Mouse (Mus musculus): Measurements from ENCODE around the gene Tcf7. TPM values are rescaled to one million over a fixed set of nuclear protein-coding genes. Genes with fewer than 3 reads are reported as not detected.

Gene Tcf7
- total RNA-seq, 1 experiment from 2014 or later = 3.4 TPM

DNA sequence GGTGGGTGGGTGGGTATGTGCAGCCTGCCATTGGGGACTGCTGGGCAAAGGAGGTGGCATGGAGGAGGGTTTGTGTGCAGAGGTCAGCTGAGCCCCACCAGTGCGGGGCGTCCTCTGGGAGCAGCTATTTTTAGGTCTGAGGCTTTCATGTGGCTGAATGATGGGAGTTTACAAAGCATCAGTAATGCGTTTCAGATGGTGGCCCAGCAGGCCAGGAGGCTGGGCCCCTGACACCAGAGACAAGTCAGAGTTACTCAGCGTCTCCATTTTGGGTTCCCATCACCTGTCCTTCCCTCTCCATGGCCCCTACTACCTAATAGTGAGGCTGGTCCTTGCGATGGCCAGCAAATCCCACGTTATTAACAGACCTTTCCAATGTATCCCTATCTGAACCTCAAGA, 10.2 kb downstream of the Tcf7 start:
- no peak for ATAC-seq (replicated peaks; ENCODE audit: insufficient number of reproducible peaks, low FRiP score, low TSS enrichment, poor library complexity, severe bottlenecking)

DNA sequence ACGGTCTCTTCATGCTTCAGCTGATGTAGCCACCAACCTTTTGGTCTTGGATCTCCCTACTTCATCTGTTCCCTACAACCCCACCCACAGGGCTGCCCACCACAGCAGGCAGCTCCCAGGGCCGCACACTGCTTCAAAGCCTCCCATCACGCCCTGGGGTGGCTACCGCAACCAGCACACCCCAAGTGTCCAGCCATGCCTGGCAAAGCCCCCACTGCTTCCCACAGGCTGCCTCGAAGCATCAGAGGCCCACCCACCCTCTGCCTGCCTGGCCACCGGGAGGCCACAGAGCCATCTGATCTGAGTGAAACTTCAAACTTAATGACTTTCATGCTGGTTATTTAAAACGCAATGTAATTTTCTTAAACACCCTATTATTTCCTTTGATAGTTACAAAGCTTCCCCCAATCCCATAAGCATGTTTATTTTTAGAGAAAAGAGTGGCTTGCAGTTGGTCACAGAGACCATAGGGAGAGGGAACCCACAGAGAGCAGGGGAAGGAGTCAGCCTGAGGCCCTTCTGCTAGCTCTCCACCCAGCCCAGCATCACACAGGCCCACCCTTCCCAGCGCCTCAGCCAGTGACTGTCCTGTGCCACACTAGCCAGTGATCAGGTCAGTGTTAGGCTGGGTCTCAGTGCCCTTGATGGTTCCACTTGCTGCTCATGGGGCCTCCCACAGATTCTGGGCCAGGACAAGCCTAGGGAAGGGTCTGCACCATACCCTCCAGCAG, 10.9 kb downstream of the Tcf7 start:
- no peak for ATAC-seq (replicated peaks; ENCODE audit: insufficient number of reproducible peaks, low FRiP score, low TSS enrichment, poor library complexity, severe bottlenecking)

DNA sequence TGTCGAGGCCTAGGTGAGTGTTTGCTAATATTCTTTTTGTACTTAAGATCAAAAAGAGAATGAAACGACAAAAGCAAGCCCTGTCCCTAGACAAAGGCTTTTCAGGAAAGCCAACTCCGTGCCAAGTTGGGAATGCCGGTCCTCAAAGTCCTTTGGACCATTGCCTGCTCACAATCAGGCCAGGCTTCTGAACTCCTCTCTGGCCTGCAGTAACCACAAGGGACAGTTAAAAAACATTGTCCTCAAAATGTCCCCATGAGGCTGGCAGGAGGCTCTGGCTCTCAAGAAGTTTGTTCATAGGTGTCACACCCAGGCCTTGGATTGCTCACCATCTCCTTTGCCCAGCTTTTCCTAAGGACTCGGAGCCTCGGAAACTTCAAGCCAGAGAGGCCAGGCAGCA, 13.0 kb downstream of the Tcf7 start:
- ATAC-seq (replicated peaks; ENCODE audit: insufficient number of reproducible peaks, low FRiP score, low TSS enrichment, poor library complexity, severe bottlenecking) = no peak

DNA sequence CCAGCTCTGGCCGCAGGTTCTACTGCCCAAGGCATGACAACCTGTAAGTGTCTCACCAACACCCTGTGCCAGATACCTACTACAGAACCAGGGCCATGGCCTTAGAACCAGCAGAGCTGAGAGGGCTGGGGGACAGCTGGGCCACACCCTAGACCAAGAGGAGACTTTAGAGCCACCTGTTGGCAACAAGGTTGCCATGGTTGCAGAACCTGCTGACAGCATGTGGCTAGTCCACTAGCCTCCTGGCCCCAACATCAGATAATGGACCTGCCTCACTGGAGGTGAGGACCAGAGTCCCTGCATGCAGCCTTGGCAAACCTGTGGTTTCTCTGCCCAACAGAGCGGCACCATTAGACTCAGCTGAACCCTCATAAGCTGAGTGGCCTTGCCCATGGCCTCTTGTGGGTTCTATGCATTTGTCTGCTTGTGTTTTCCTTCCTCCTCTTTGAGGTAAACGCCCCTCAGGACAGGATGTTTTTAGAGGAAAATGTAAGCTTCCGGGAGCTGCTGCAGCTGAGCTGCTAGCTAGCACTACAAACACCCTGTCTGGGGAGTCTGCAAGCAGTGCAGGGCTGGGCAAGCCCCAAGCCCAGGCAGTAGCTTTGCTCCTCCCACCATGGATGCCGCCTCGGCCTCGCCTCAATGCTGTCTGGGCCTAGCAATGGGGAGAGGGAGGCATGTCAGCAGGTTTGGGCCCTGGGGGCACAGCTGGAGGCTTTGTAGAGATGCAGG, 14.5 kb downstream of the Tcf7 start:
- ATAC-seq (replicated peaks; ENCODE audit: insufficient number of reproducible peaks, low FRiP score, low TSS enrichment, poor library complexity, severe bottlenecking) = no peak

DNA sequence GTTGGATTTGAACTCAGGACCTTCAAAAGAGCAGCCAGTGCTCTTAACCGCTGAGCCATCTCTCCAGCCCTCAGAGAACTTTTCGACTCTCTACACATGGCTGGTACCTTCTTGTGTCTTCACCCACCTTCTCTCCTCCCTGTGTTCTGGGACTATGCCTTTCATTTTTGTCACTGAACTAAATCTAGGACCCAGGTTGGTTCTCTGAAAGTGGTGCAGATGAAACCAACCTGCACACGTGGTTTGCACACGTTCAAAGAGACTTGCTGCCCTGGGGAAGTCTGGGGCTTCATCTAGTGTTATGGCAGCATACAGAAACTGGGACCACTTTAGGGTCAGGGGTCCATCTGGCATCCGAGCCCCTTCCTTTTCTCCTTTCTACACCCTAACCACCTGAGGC, 15.5 kb downstream of the Tcf7 start:
- no peak for ATAC-seq (replicated peaks; ENCODE audit: insufficient number of reproducible peaks, low FRiP score, low TSS enrichment, poor library complexity, severe bottlenecking)

DNA sequence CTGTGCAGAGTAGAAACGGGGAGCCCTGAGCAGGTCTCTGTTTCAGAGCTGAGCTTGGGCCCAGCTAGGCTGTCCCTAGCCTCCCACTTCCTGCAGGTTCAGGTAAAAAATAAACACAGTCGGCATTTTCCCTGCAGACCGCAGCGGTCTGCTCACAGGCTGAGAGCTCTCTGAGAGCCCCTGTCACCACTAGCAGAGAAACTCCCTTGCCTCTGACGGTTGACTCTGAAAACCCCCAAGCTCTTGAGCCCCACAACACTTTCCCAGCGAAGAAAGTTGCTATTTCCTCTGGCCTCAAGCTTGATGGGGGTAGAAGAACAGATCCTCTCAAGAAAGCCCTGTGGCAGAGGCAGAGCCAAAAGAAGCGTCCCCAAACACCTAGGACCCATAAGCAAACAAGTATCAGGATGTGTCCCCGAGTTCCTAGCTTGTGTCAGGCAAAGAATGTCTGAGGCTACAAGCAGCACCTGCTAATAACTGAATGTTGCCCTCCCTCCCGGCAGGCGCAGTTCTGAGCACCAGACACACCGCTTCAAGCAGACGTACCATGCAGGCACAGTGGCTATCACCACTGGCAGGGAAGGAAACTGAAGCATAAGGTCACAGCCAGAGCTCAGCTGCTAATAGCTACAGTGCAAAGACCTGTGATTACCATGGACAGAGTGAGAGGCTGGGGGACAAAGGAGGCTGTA, 17.1 kb downstream of the Tcf7 start:
- no peak for ATAC-seq (replicated peaks; ENCODE audit: insufficient number of reproducible peaks, low FRiP score, low TSS enrichment, poor library complexity, severe bottlenecking)

DNA sequence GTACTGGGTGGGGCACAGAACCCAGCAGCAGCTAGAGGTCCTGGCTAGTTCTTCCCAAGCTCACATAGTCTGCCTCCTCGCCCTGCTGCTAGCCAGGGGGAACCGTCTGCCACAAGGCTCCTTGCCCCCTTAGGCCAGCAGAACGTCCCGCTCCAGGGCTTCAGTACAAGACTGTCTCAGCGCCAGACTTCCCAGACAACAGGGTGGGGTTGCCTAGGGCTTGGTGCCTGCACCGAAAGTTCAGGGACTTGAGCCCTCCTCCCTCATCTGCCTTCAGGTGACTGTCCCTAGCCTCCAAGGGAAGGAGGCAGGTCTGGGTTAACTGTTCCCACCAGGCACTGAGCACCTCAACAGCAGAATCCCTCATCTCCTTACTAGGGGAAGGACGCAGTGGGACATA, 17.9 kb downstream of the Tcf7 start:
- ATAC-seq (replicated peaks; ENCODE audit: insufficient number of reproducible peaks, low FRiP score, low TSS enrichment, poor library complexity, severe bottlenecking) = no peak

DNA sequence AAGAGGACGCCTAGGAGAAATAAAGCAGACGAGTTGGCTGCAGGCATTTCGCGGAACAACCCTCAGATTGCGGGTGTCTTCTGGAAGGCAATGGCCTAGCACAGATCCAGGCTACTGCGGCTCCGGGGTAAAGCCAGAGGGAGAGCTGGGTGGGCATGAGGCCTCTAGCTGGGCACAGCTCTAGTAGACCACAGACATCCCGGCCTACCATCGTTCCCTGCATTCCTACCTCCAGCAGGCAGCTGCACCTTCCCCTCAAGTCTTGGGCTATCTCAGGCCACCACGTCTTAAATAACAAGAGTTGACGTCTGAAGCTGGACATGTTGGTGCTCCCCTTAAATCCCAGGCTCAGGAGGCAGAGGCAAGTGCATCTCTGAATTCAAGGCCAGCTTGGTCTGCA, 20.5 kb downstream of the Tcf7 start:
- no peak for ATAC-seq (replicated peaks; ENCODE audit: insufficient number of reproducible peaks, low FRiP score, low TSS enrichment, poor library complexity, severe bottlenecking)

DNA sequence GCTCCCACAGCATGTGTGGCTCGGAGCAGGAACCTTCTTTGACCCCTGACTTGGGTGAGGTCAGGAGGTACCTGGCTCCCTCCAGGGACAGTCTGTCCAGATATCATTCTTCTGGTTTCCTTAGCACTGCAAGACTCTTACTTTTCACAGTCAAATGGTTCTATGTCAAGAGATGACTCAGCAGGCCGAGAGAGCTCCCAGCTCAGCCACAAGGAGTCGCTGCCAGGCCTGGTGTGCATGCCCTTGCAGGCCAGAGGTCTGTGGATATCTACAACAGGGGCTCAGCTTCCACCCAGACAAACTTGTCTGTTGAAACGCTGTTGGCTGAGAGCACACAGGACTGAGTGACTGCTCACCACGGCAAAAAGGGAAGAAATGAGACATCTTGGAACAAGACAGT, 20.9 kb downstream of the Tcf7 start:
- ATAC-seq (replicated peaks; ENCODE audit: insufficient number of reproducible peaks, low FRiP score, low TSS enrichment, poor library complexity, severe bottlenecking) = no peak

DNA sequence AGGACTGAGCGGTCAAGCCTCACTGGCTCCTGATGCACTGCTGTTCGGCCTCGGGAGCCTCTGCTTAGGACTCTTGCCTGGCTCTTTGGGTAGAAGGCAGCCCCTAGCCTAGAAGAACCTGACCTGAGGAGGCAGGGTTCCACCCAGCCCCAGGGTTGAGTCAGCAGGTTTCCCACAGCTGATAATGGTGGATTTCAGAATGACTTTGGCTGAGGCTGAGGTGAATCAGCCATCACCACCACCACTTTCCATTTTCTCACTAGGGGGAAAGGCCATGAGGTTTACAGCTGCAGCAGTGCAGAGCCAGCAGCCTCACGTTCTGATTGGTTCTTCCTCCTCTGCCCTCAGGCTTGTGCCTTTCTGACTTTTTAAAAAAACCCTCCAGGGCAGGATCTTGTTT, 21.9 kb downstream of the Tcf7 start:
- ATAC-seq (replicated peaks; ENCODE audit: insufficient number of reproducible peaks, low FRiP score, low TSS enrichment, poor library complexity, severe bottlenecking) = no peak

DNA sequence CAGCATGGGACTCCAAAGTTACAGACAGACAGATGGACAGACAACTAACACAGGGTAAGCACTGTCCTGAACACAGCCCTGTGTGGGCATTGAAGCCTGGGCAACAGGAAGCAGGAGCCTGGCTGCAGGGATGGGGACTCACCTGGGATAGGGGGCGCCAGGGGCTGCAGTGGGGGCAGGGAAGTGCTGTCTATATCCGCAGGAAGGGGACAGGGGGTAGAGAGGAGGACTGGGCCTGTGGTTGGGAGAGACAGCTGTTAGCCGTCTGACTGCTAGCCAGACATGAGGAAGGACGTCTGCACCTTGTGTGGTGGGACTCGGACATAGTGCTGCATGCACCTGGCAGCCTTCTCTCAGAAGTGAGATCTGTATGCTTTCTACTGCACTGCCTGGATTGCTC, 24.1 kb downstream of the Tcf7 start:
- no peak for ATAC-seq (replicated peaks; ENCODE audit: insufficient number of reproducible peaks, low FRiP score, low TSS enrichment, poor library complexity, severe bottlenecking)

DNA sequence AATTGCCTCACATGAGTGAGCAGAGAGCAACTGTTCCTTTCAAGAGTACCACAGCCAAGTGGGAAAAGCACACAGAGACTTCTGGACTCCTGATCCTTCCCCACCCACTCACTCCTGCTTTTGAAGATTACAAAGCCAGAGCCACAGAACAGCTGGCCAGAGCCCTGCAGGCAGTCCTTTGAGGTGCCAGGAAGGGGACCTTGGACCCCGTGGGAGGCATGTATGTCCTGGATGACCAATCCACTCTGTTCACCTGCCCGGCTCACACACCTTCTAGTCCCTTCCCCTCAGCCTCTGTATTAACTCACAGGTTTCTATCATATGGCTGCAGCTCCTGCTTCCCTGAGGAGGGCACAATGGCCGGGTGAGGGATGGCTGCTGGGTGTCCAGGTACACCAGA, 25.4 kb downstream of the Tcf7 start:
- ATAC-seq (replicated peaks; ENCODE audit: insufficient number of reproducible peaks, low FRiP score, low TSS enrichment, poor library complexity, severe bottlenecking) = no peak

DNA sequence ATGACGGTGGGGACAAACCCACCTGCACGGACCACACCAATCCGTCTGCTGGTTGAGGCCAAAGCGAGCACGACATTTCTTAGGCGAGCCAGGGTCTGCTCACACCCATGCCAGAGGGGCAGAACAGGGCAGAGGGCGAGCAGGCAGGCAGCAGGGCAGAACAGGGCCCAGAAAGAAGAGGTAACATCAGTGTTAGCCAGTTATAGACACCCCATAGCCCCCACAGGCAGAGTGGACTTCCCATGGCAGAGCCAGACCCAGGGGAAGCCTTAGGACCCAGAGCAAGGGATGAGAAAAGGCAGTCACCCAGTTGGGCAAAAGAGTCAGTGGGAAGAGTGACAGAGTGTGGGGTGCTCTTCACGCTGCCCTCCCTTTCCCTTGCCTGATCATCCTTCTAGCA, 27.7 kb downstream of the Tcf7 start:
- no peak for ATAC-seq (replicated peaks; ENCODE audit: insufficient number of reproducible peaks, low FRiP score, low TSS enrichment, poor library complexity, severe bottlenecking)

DNA sequence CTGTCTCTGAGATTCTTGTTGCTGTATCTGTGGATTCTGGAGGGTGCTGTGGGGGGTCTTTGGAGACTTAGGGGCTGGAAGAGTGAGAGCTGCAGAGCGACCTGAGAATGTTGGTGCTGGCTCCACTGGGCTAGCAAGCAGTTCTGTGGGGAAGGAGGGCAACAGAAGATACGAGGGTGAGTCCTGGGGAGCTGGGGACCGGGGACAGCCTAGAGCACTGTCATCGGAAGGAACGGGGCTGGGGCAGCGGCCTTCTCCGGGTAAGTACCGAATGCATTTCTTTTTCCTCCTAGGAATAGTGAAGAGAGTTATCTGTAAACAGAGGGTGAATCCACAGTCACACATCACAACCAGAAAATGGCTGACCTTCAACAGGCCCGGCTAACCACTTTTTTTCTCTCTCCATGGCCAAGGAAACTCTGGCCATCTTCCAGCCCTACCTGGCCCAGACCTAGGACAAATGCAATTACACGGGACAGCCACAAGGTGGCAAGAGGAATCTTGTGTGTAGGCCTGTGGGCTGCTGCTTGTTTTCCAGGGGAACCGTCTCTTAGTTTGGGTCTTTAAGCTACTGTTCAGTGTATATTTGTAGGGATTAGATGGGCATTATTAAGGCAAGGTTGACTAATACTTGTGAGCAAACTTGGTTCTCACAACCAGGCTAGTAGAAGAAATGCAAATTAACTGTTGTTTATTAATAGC, 29.0 kb downstream of the Tcf7 start:
- peak; percentile 66 for ATAC-seq (replicated peaks; ENCODE audit: insufficient number of reproducible peaks, low FRiP score, low TSS enrichment, poor library complexity, severe bottlenecking)

DNA sequence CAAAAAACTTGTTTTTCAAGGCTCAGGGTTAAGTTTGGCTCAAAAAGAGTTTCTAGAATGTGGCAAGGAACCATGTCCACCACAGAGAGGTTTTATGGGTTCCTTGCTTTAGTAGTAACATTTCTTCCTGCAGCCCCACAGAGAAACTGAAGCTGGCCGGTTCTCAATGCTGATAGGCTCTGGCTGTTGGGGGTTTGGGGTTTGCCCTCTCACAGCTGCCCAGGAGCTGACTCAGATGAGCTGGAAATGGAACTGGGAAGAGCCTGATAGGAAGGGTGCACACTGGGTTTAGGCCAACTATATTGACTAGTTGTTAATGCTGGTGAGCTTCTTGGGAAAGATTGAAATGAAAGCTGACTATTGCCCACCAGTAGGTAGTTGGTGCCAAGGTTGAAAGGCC, 30.1 kb downstream of the Tcf7 start:
- no peak for ATAC-seq (replicated peaks; ENCODE audit: insufficient number of reproducible peaks, low FRiP score, low TSS enrichment, poor library complexity, severe bottlenecking)

DNA sequence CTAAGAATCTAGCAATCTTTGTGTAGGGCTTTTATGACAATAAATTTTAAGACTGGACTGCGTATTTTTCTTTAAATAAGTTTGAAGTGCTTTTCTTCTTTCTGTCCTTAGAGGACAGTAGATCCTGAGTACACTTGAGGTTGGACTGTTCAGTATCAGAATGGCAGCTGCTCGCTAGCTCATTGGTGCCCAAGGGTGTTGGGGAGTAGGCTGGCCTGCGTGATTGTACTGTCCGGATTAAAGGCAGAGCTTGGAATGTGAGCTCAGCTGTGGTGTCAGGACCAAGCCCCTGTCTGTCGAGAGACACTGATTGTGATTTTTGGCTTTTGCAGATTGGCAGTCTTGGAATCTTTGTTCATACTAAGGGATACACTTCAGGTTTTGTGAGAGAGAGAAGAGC, 31.0 kb downstream of the Tcf7 start:
- no peak for ATAC-seq (replicated peaks; ENCODE audit: insufficient number of reproducible peaks, low FRiP score, low TSS enrichment, poor library complexity, severe bottlenecking)

DNA sequence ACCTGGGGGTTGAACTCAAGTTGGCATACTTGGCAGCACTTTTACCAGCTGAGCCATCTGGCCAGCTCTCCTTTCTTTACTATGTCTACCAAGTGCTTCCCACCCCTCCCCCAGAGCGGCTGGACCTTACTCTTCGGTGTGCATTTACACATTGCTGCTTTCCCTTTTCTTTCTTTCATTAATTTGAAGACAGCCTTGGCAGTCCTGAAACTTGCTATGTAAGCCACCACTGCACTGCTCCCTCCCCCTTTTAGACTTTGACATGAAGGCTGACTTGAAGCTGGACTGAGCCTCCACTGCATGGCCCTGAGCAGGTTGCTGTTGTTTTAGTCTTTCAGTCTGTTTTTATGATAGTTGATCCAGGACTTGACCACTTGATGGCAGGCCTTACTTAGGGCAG, 33.4 kb downstream of the Tcf7 start:
- ATAC-seq (replicated peaks; ENCODE audit: insufficient number of reproducible peaks, low FRiP score, low TSS enrichment, poor library complexity, severe bottlenecking) = no peak

DNA sequence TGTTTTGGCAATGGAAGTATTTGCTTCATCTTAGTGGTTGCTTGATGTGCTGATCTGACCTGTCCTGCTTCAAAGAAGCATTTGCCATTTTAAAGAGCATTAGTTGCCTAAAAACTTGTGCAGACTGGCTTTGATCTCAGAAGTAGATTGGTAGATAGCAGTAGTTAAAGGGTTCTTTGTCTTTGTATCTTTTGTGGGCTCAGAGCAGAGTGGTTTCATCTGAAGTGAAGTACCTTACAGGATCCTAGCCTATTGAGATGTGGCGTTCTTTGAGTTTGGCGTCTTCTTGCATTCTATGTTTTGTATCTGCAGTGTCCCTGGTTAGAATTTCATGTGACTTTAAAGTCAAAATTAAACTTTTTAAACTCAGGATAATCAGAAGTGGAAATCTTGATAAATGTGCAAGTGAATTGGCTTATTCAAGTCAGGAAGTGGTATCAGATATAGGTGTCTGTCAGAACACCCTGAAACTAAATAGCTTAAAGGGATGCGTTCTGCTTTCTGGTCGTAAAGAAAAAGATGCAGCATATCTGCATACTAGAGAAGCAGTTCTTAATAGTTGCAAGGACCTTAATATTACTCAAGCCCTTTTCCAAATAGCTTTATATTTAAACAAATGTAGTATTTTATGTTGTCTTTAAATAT, 41.8 kb downstream of the Tcf7 start:
- ATAC-seq (replicated peaks; ENCODE audit: insufficient number of reproducible peaks, low FRiP score, low TSS enrichment, poor library complexity, severe bottlenecking) = no peak

DNA sequence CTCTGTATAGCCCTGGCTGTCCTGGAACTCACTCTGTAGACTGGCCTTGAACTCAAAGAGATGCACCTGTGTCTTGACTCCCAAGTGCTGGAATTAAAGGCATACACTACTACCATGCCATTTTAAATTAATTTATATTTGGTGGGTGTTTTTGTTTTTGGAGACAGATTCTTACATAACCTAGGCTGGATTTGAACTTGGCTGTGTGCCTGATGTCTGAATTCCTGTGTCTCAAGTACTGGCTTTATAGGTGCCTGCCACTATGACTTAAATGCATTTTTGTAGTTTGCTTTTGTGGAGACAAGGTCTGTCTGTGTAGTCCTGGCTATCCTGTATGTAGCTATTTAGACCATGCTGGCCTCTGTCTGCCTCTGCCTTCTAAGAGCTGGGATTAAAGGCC, 48.3 kb downstream of the Tcf7 start:
- ATAC-seq (replicated peaks; ENCODE audit: insufficient number of reproducible peaks, low FRiP score, low TSS enrichment, poor library complexity, severe bottlenecking) = no peak
